Mouse (Mus musculus): ENCODE data around the gene Rbfox3. TPM values are rescaled to one million over a fixed set of nuclear protein-coding genes. Genes with fewer than 3 reads are reported as not detected.

Gene Rbfox3
- polyA plus RNA-seq, 1 experiment from 2014 or later, result 0.09 TPM

- 27% methylated on average over 1 of the region's 1 CpGs for WGBS
- no peaks in the 10 kb centered on the region for H3K36me3 ChIP-seq (ENCODE audit: control insufficient read depth, insufficient read depth, low read length)
- no peak overlapping the region for H3K27ac ChIP-seq (replicated peaks in 1 of 2; ENCODE audit: control insufficient read depth in 1 of 2, insufficient read depth in 1 of 2, low read depth in 2 of 2, low read length in 2 of 2)
- H3K27me3 ChIP-seq (ENCODE audit: control insufficient read depth, insufficient read depth, low read length), result 0 out of 2 replicates have a peak, but pooled peaks cover 7% of the 10 kb centered on the region
- H3K9ac ChIP-seq (ENCODE audit: low read length), result no peak overlapping the region
- H3K4me2 ChIP-seq (ENCODE audit: low read length), result no peak overlapping the region
- ATAC-seq (ENCODE audit: insufficient number of reproducible peaks, insufficient read depth, low FRiP score, low read depth), result no peak
- H3K4me1 ChIP-seq (ENCODE audit: control insufficient read depth in 2 of 2, insufficient read depth in 2 of 2, low read length in 2 of 2), result no peaks in the 10 kb centered on the region
- H3K9me3 ChIP-seq (ENCODE audit: control insufficient read depth, low read length), result no peaks in the 10 kb centered on the region
- no peak overlapping the region for H3K4me3 ChIP-seq (ENCODE audit: control insufficient read depth in 1 of 2, insufficient read depth in 1 of 2, low read depth in 1 of 2, low read length in 2 of 2)
Observed at GRCm38 (mm10) chr11:118934925-118935324, 23.5 kb upstream of the Rbfox3 start.

GRCm38 (mm10) chr11:118927081-118927480 is 15.7 kb upstream of the Rbfox3 start:
- Histone ChIP-seq H3K4me2 (ENCODE audit: low read length) (no peak overlapping the region), H3K4me1 (ENCODE audit: control insufficient read depth in 2 of 2, insufficient read depth in 2 of 2, low read length in 2 of 2) (no peaks in the 10 kb centered on the region), H3K27me3 (ENCODE audit: control insufficient read depth, insufficient read depth, low read length) (no peaks in the 10 kb centered on the region), H3K9ac (ENCODE audit: low read length) (no peak overlapping the region), H3K27ac (replicated peaks in 1 of 2; ENCODE audit: control insufficient read depth in 1 of 2, insufficient read depth in 1 of 2, low read depth in 2 of 2, low read length in 2 of 2) (no peak overlapping the region), H3K36me3 (ENCODE audit: control insufficient read depth, insufficient read depth, low read length) (no peaks in the 10 kb centered on the region), H3K4me3 (ENCODE audit: control insufficient read depth in 1 of 2, insufficient read depth in 1 of 2, low read depth in 1 of 2, low read length in 2 of 2) (no peak overlapping the region), H3K9me3 (ENCODE audit: control insufficient read depth, low read length) (no peaks in the 10 kb centered on the region)
- WGBS, result 6% methylated on average over 5 of the region's 5 CpGs
- ATAC-seq (ENCODE audit: insufficient number of reproducible peaks, insufficient read depth, low FRiP score, low read depth), result no peak

GRCm38 (mm10) chr11:118921852-118922251 is 10.5 kb upstream of the Rbfox3 start:
- no peak overlapping the region for H3K27ac ChIP-seq (replicated peaks in 1 of 2; ENCODE audit: control insufficient read depth in 1 of 2, insufficient read depth in 1 of 2, low read depth in 2 of 2, low read length in 2 of 2)
- peaks cover 12% of the 10 kb centered on the region; the same call in 1 of the 2 replicates for H3K27me3 ChIP-seq (ENCODE audit: control insufficient read depth, insufficient read depth, low read length)
- no peaks in the 10 kb centered on the region for H3K9me3 ChIP-seq (ENCODE audit: control insufficient read depth, low read length)
- H3K4me3 ChIP-seq (ENCODE audit: control insufficient read depth in 1 of 2, insufficient read depth in 1 of 2, low read depth in 1 of 2, low read length in 2 of 2), result no peak overlapping the region
- no peak overlapping the region for H3K9ac ChIP-seq (ENCODE audit: low read length)
- no peaks in the 10 kb centered on the region for H3K36me3 ChIP-seq (ENCODE audit: control insufficient read depth, insufficient read depth, low read length)
- no peak for ATAC-seq (ENCODE audit: insufficient number of reproducible peaks, insufficient read depth, low FRiP score, low read depth)
- no peaks in the 10 kb centered on the region for H3K4me1 ChIP-seq (ENCODE audit: control insufficient read depth in 2 of 2, insufficient read depth in 2 of 2, low read length in 2 of 2)
- H3K4me2 ChIP-seq (ENCODE audit: low read length), result no peak overlapping the region
- whole genome bisulfite sequencing, result 75% methylated on average over 6 of the region's 6 CpGs

- Histone ChIP-seq H3K4me1 (ENCODE audit: control insufficient read depth in 2 of 2, insufficient read depth in 2 of 2, low read length in 2 of 2) (peaks cover 5 to 6% of the 10 kb centered on the region in 2 experiments; a peak in 1 of 4 replicates), H3K9me3 (ENCODE audit: control insufficient read depth, low read length) (no peaks in the 10 kb centered on the region), H3K4me2 (ENCODE audit: low read length) (no peak overlapping the region), H3K4me3 (ENCODE audit: control insufficient read depth in 1 of 2, insufficient read depth in 1 of 2, low read depth in 1 of 2, low read length in 2 of 2) (no peak overlapping the region), H3K27ac (replicated peaks in 1 of 2; ENCODE audit: control insufficient read depth in 1 of 2, insufficient read depth in 1 of 2, low read depth in 2 of 2, low read length in 2 of 2) (no peak overlapping the region), H3K9ac (ENCODE audit: low read length) (no peak overlapping the region), H3K27me3 (ENCODE audit: control insufficient read depth, insufficient read depth, low read length) (peaks cover 25% of the 10 kb centered on the region; the same call in 1 of the 2 replicates), H3K36me3 (ENCODE audit: control insufficient read depth, insufficient read depth, low read length) (no peaks in the 10 kb centered on the region)
- 34% methylated on average over 15 of the region's 15 CpGs for WGBS
- no peak for ATAC-seq (ENCODE audit: insufficient number of reproducible peaks, insufficient read depth, low FRiP score, low read depth)
Observed at GRCm38 (mm10) chr11:118916423-118917030, 5.1 kb upstream of the Rbfox3 start.

- Histone ChIP-seq H3K4me2 (ENCODE audit: low read length) (no peak overlapping the region), H3K4me3 (ENCODE audit: control insufficient read depth in 1 of 2, insufficient read depth in 1 of 2, low read depth in 1 of 2, low read length in 2 of 2) (no peak overlapping the region), H3K4me1 (ENCODE audit: control insufficient read depth in 2 of 2, insufficient read depth in 2 of 2, low read length in 2 of 2) (peaks cover 5 to 12% of the 10 kb centered on the region in 2 experiments; a peak in 1 of 4 replicates), H3K27ac (replicated peaks in 1 of 2; ENCODE audit: control insufficient read depth in 1 of 2, insufficient read depth in 1 of 2, low read depth in 2 of 2, low read length in 2 of 2) (no peak overlapping the region), H3K9ac (ENCODE audit: low read length) (no peak overlapping the region), H3K9me3 (ENCODE audit: control insufficient read depth, low read length) (no peaks in the 10 kb centered on the region), H3K36me3 (ENCODE audit: control insufficient read depth, insufficient read depth, low read length) (no peaks in the 10 kb centered on the region), H3K27me3 (ENCODE audit: control insufficient read depth, insufficient read depth, low read length) (peaks cover 28% of the 10 kb centered on the region; the same call in 1 of the 2 replicates)
- WGBS, result 64% methylated on average over 2 of the region's 2 CpGs
- no peak for ATAC-seq (ENCODE audit: insufficient number of reproducible peaks, insufficient read depth, low FRiP score, low read depth)
Observed at GRCm38 (mm10) chr11:118915888-118916287, 4.5 kb upstream of the Rbfox3 start.

- Histone ChIP-seq H3K27me3 (ENCODE audit: control insufficient read depth, insufficient read depth, low read length) (peaks cover 55% of the 10 kb centered on the region), H3K4me2 (ENCODE audit: low read length) (no peak overlapping the region), H3K4me3 (ENCODE audit: control insufficient read depth in 1 of 2, insufficient read depth in 1 of 2, low read depth in 1 of 2, low read length in 2 of 2) (no peak overlapping the region), H3K9me3 (ENCODE audit: control insufficient read depth, low read length) (no peaks in the 10 kb centered on the region), H3K9ac (ENCODE audit: low read length) (no peak overlapping the region), H3K36me3 (ENCODE audit: control insufficient read depth, insufficient read depth, low read length) (no peaks in the 10 kb centered on the region), H3K27ac (replicated peaks in 1 of 2; ENCODE audit: control insufficient read depth in 1 of 2, insufficient read depth in 1 of 2, low read depth in 2 of 2, low read length in 2 of 2) (no peak overlapping the region), H3K4me1 (ENCODE audit: control insufficient read depth in 2 of 2, insufficient read depth in 2 of 2, low read length in 2 of 2) (peaks cover 12 to 21% of the 10 kb centered on the region in 2 experiments; a peak in 2 of 4 replicates)
- no peak for ATAC-seq (ENCODE audit: insufficient number of reproducible peaks, insufficient read depth, low FRiP score, low read depth)
- 28% methylated on average over 6 of the region's 6 CpGs for WGBS
Observed at GRCm38 (mm10) chr11:118912686-118913085, 1.3 kb upstream of the Rbfox3 start.

- Histone ChIP-seq H3K4me2 (ENCODE audit: low read length) (no peak overlapping the region), H3K27ac (replicated peaks in 1 of 2; ENCODE audit: control insufficient read depth in 1 of 2, insufficient read depth in 1 of 2, low read depth in 2 of 2, low read length in 2 of 2) (no peak overlapping the region), H3K4me1 (ENCODE audit: control insufficient read depth in 2 of 2, insufficient read depth in 2 of 2, low read length in 2 of 2) (peaks cover 12 to 21% of the 10 kb centered on the region in 2 experiments; a peak in 2 of 4 replicates), H3K27me3 (ENCODE audit: control insufficient read depth, insufficient read depth, low read length) (peaks cover 63% of the 10 kb centered on the region), H3K4me3 (ENCODE audit: control insufficient read depth in 1 of 2, insufficient read depth in 1 of 2, low read depth in 1 of 2, low read length in 2 of 2) (no peak overlapping the region), H3K36me3 (ENCODE audit: control insufficient read depth, insufficient read depth, low read length) (no peaks in the 10 kb centered on the region), H3K9ac (ENCODE audit: low read length) (no peak overlapping the region), H3K9me3 (ENCODE audit: control insufficient read depth, low read length) (no peaks in the 10 kb centered on the region)
- no peak for ATAC-seq (ENCODE audit: insufficient number of reproducible peaks, insufficient read depth, low FRiP score, low read depth)
- WGBS, result 74% methylated on average over 10 of the region's 10 CpGs
Observed at GRCm38 (mm10) chr11:118910756-118911155, 641 bp downstream of the Rbfox3 start.

- no peaks in the 10 kb centered on the region for H3K36me3 ChIP-seq (ENCODE audit: control insufficient read depth, insufficient read depth, low read length)
- H3K4me2 ChIP-seq (ENCODE audit: low read length), result peak overlapping the region; percentile 80
- no peak overlapping the region for H3K27ac ChIP-seq (replicated peaks in 1 of 2; ENCODE audit: control insufficient read depth in 1 of 2, insufficient read depth in 1 of 2, low read depth in 2 of 2, low read length in 2 of 2)
- peak overlapping the region; percentile 33 to 42; a peak in 3 of 4 replicates for H3K4me3 ChIP-seq (ENCODE audit: control insufficient read depth in 1 of 2, insufficient read depth in 1 of 2, low read depth in 1 of 2, low read length in 2 of 2)
- no peak for ATAC-seq (ENCODE audit: insufficient number of reproducible peaks, insufficient read depth, low FRiP score, low read depth)
- no peak overlapping the region for H3K9ac ChIP-seq (ENCODE audit: low read length)
- H3K27me3 ChIP-seq (ENCODE audit: control insufficient read depth, insufficient read depth, low read length), result peaks cover 72% of the 10 kb centered on the region
- no peaks in the 10 kb centered on the region for H3K9me3 ChIP-seq (ENCODE audit: control insufficient read depth, low read length)
- 5% methylated on average over 10 of the region's 13 CpGs for WGBS
- peaks cover 12 to 21% of the 10 kb centered on the region in 2 experiments; a peak in 2 of 4 replicates for H3K4me1 ChIP-seq (ENCODE audit: control insufficient read depth in 2 of 2, insufficient read depth in 2 of 2, low read length in 2 of 2)
Observed at GRCm38 (mm10) chr11:118909814-118910201, 1.6 kb downstream of the Rbfox3 start.

All from heart, embryonic 14.5 days (tissue).